Mouse (Mus musculus): ENCODE measurements at regions not wholly inside any gene's neighbourhood (a gene's known extent, or its start where the extent isn't known, plus 50 kb on each side); places are given as distances from the start of the nearest gene placed in this dataset.
A peak's percentile ranks its signal among the peaks of the same experiment; 100 is the strongest.

- no peak overlapping the region for H3K4me2 ChIP-seq (ENCODE audit: low read length)
- H3K4me1 ChIP-seq (ENCODE audit: control insufficient read depth, insufficient read depth, low read length) = no peaks in the 10 kb centered on the region
- no peaks in the 10 kb centered on the region for H3K9me3 ChIP-seq (replicated peaks; ENCODE audit: control insufficient read depth, low read length)
- DNase-seq (ENCODE audit: low spot score) (no peak), ATAC-seq (no peak)
- H3K4me3 ChIP-seq (ENCODE audit: low read depth, low read length) = no peak overlapping the region
- H3K27ac ChIP-seq (ENCODE audit: low read depth, low read length) = no peak overlapping the region
- WGBS = 85% methylated on average over 2 of the region's 2 CpGs
- H3K27me3 ChIP-seq (replicated peaks; ENCODE audit: control insufficient read depth, insufficient read depth, low read length) = no peaks in the 10 kb centered on the region
- H3K9ac ChIP-seq (ENCODE audit: low read length) = no peak overlapping the region
- no peaks in the 10 kb centered on the region for H3K36me3 ChIP-seq (ENCODE audit: control insufficient read depth, insufficient read depth, low read length)
Observed at GRCm38 (mm10) chr3:46951391-46951790, 503.4 kb upstream of the Pabpc4l start.

- Histone ChIP-seq H3K27ac (ENCODE audit: low read depth, low read length) (no peak overlapping the region), H3K4me3 (ENCODE audit: low read depth, low read length) (no peak overlapping the region), H3K36me3 (ENCODE audit: control insufficient read depth, insufficient read depth, low read length) (no peaks in the 10 kb centered on the region), H3K9ac (ENCODE audit: low read length) (no peak overlapping the region), H3K4me1 (ENCODE audit: control insufficient read depth, insufficient read depth, low read length) (no peaks in the 10 kb centered on the region), H3K27me3 (replicated peaks; ENCODE audit: control insufficient read depth, insufficient read depth, low read length) (no peaks in the 10 kb centered on the region), H3K9me3 (replicated peaks; ENCODE audit: control insufficient read depth, low read length) (no peaks in the 10 kb centered on the region), H3K4me2 (ENCODE audit: low read length) (no peak overlapping the region)
- 84% methylated on average over 1 of the region's 1 CpGs for WGBS
- DNase-seq (ENCODE audit: low spot score) (no peak), ATAC-seq (no peak)
Observed at GRCm38 (mm10) chr3:46937751-46938150, 489.7 kb upstream of the Pabpc4l start.

GRCm38 (mm10) chr3:46891057-46891736, 443.2 kb upstream of the Pabpc4l start:
- ATAC-seq (no peak), DNase-seq (ENCODE audit: low spot score) (peak; percentile 3)
- Histone ChIP-seq H3K36me3 (ENCODE audit: control insufficient read depth, insufficient read depth, low read length) (no peaks in the 10 kb centered on the region), H3K9me3 (replicated peaks; ENCODE audit: control insufficient read depth, low read length) (no peaks in the 10 kb centered on the region), H3K4me2 (ENCODE audit: low read length) (no peak overlapping the region), H3K9ac (ENCODE audit: low read length) (no peak overlapping the region), H3K27ac (ENCODE audit: low read depth, low read length) (no peak overlapping the region), H3K4me1 (ENCODE audit: control insufficient read depth, insufficient read depth, low read length) (no peaks in the 10 kb centered on the region), H3K4me3 (ENCODE audit: low read depth, low read length) (no peak overlapping the region), H3K27me3 (replicated peaks; ENCODE audit: control insufficient read depth, insufficient read depth, low read length) (no peaks in the 10 kb centered on the region)
- WGBS = 90% methylated on average over 6 of the region's 6 CpGs

GRCm38 (mm10) chr3:46875848-46876247, 427.8 kb upstream of the Pabpc4l start:
- no peaks in the 10 kb centered on the region for H3K27me3 ChIP-seq (replicated peaks; ENCODE audit: control insufficient read depth, insufficient read depth, low read length)
- no peaks in the 10 kb centered on the region for H3K9me3 ChIP-seq (replicated peaks; ENCODE audit: control insufficient read depth, low read length)
- H3K36me3 ChIP-seq (ENCODE audit: control insufficient read depth, insufficient read depth, low read length) = no peaks in the 10 kb centered on the region
- H3K4me1 ChIP-seq (ENCODE audit: control insufficient read depth, insufficient read depth, low read length) = no peaks in the 10 kb centered on the region
- H3K4me2 ChIP-seq (ENCODE audit: low read length) = no peak overlapping the region
- H3K4me3 ChIP-seq (ENCODE audit: low read depth, low read length) = no peak overlapping the region
- no peak overlapping the region for H3K27ac ChIP-seq (ENCODE audit: low read depth, low read length)
- WGBS = 92% methylated on average over 1 of the region's 1 CpGs
- DNase-seq (ENCODE audit: low spot score) = no peak
- H3K9ac ChIP-seq (ENCODE audit: low read length) = no peak overlapping the region
- no peak for ATAC-seq

- H3K9ac ChIP-seq (ENCODE audit: low read length) = no peak overlapping the region
- no peaks in the 10 kb centered on the region for H3K9me3 ChIP-seq (replicated peaks; ENCODE audit: control insufficient read depth, low read length)
- H3K4me2 ChIP-seq (ENCODE audit: low read length) = no peak overlapping the region
- H3K4me1 ChIP-seq (ENCODE audit: control insufficient read depth, insufficient read depth, low read length) = no peaks in the 10 kb centered on the region
- H3K27me3 ChIP-seq (replicated peaks; ENCODE audit: control insufficient read depth, insufficient read depth, low read length) = no peaks in the 10 kb centered on the region
- ATAC-seq (no peak), DNase-seq (ENCODE audit: low spot score) (no peak)
- H3K27ac ChIP-seq (ENCODE audit: low read depth, low read length) = no peak overlapping the region
- H3K36me3 ChIP-seq (ENCODE audit: control insufficient read depth, insufficient read depth, low read length) = no peaks in the 10 kb centered on the region
- H3K4me3 ChIP-seq (ENCODE audit: low read depth, low read length) = no peak overlapping the region
Observed at GRCm38 (mm10) chr3:46870876-46871275, 422.9 kb upstream of the Pabpc4l start.

- DNase-seq (ENCODE audit: low spot score) (no peak), ATAC-seq (no peak)
- Histone ChIP-seq H3K36me3 (ENCODE audit: control insufficient read depth, insufficient read depth, low read length) (no peaks in the 10 kb centered on the region), H3K27ac (ENCODE audit: low read depth, low read length) (no peak overlapping the region), H3K9me3 (replicated peaks; ENCODE audit: control insufficient read depth, low read length) (no peaks in the 10 kb centered on the region), H3K4me3 (ENCODE audit: low read depth, low read length) (no peak overlapping the region), H3K27me3 (replicated peaks; ENCODE audit: control insufficient read depth, insufficient read depth, low read length) (no peaks in the 10 kb centered on the region), H3K4me1 (ENCODE audit: control insufficient read depth, insufficient read depth, low read length) (no peaks in the 10 kb centered on the region), H3K9ac (ENCODE audit: low read length) (no peak overlapping the region), H3K4me2 (ENCODE audit: low read length) (no peak overlapping the region)
- WGBS = 93% methylated on average over 2 of the region's 2 CpGs
Observed at GRCm38 (mm10) chr3:46869576-46870295, 421.7 kb upstream of the Pabpc4l start.

GRCm38 (mm10) chr3:46848400-46848983, 400.5 kb upstream of the Pabpc4l start:
- H3K4me1 ChIP-seq (ENCODE audit: control insufficient read depth, insufficient read depth, low read length) = no peaks in the 10 kb centered on the region
- no peak overlapping the region for H3K27ac ChIP-seq (ENCODE audit: low read depth, low read length)
- peak; percentile 53 for DNase-seq (ENCODE audit: low spot score)
- H3K9ac ChIP-seq (ENCODE audit: low read length) = no peak overlapping the region
- no peaks in the 10 kb centered on the region for H3K9me3 ChIP-seq (replicated peaks; ENCODE audit: control insufficient read depth, low read length)
- no peak overlapping the region for H3K4me2 ChIP-seq (ENCODE audit: low read length)
- no peaks in the 10 kb centered on the region for H3K36me3 ChIP-seq (ENCODE audit: control insufficient read depth, insufficient read depth, low read length)
- no peaks in the 10 kb centered on the region for H3K27me3 ChIP-seq (replicated peaks; ENCODE audit: control insufficient read depth, insufficient read depth, low read length)
- no peak for ATAC-seq
- H3K4me3 ChIP-seq (ENCODE audit: low read depth, low read length) = no peak overlapping the region
- 57% methylated on average over 7 of the region's 7 CpGs for WGBS

- Histone ChIP-seq H3K4me1 (ENCODE audit: control insufficient read depth, insufficient read depth, low read length) (no peaks in the 10 kb centered on the region), H3K4me2 (ENCODE audit: low read length) (no peak overlapping the region), H3K36me3 (ENCODE audit: control insufficient read depth, insufficient read depth, low read length) (no peaks in the 10 kb centered on the region), H3K9ac (ENCODE audit: low read length) (no peak overlapping the region), H3K9me3 (replicated peaks; ENCODE audit: control insufficient read depth, low read length) (no peaks in the 10 kb centered on the region), H3K27ac (ENCODE audit: low read depth, low read length) (no peak overlapping the region), H3K27me3 (replicated peaks; ENCODE audit: control insufficient read depth, insufficient read depth, low read length) (no peaks in the 10 kb centered on the region), H3K4me3 (ENCODE audit: low read depth, low read length) (no peak overlapping the region)
- no peak for DNase-seq (ENCODE audit: low spot score)
- ATAC-seq = no peak
- WGBS = 93% methylated on average over 3 of the region's 3 CpGs
Observed at GRCm38 (mm10) chr3:46828676-46829075, 380.7 kb upstream of the Pabpc4l start.
